Mouse (Mus musculus) olfactory bulb, adult 2 months (tissue): ENCODE measurements at regions not wholly inside any gene's neighbourhood (a gene's known extent, or its start where the extent isn't known, plus 50 kb on each side); places are given as distances from the start of the nearest gene placed in this dataset.

Experiments
- CTCF ChIP-seq: fragments of 200-500 bp; IDR thresholded peaks from 2 replicates; pipeline ENCODE4 v1.5.1; 2012; ENCODE audit warnings: low read depth, mild to moderate bottlenecking, low read length, moderate library complexity; ENCODE audit not compliant: insufficient read depth
- POLR2A ChIP-seq: fragments of 200-500 bp; IDR thresholded peaks from 2 replicates; pipeline ENCODE4 v1.6.1; 2012; ENCODE audit warnings: mild to moderate bottlenecking, low read depth, low read length, moderate library complexity; ENCODE audit not compliant: insufficient read depth

GRCm38 (mm10) chr10:37348416-37348815, 209.7 kb upstream of the Marcks start:
- TF ChIP-seq CTCF = no peak
- TF ChIP-seq POLR2A = no peak
